Mouse (Mus musculus) CD4-positive, CD25-positive, alpha-beta regulatory T cell, adult 2 months (primary cell): Measurements from ENCODE around the gene Ptprm.
"Not testable (repeated sequence)": the region's sequence is repeated elsewhere in the genome, so short reads cannot be mapped to it uniquely, and the experiment has no call there.

Experiments
- DNase-seq: peaks from one replicate; pipeline ENCODE4 v3.0.0-alpha.2; 2012; ENCODE audit warnings: low read depth, low spot score

Ptprm gene

DNA sequence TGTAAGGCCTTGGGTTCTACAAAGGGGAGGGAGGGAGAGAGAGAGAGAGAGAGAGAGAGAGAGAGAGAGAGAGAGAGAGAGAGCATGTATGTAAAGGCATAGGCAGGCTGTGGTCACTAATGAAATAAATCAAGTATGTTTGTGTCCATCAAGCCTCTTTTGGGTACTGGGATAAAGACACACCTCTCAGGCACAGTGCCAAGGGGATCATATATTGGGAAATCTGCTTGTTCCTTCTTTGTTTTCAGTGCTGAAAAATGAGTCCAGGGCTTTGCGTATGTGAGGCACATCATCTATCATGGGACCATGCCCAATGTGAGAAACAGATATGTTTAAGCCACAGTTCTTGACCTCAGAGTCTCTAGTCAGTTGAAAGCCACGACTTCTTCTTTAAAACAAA lies 475.1 kb downstream of the Ptprm start:
- DNase-seq = no peak

DNA sequence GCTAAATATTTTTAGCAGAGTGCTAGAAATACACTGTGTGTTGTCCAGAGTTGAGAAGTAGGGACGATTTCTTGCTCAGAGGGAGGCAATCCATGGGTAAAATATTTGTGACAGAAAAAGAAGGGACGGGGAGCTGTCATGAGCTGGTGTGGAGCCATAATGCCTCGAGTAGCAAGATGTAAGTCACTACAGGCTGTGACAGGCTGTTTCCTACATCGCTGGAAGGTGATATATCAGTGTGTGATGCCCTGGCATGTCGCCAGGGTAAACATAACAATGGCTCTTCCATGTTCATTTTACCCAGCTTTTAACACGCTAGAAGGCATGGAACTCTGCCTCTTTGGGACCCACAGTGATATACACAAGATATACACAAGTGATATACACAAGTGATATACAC lies 476.7 kb downstream of the Ptprm start:
- DNase-seq = no peak

DNA sequence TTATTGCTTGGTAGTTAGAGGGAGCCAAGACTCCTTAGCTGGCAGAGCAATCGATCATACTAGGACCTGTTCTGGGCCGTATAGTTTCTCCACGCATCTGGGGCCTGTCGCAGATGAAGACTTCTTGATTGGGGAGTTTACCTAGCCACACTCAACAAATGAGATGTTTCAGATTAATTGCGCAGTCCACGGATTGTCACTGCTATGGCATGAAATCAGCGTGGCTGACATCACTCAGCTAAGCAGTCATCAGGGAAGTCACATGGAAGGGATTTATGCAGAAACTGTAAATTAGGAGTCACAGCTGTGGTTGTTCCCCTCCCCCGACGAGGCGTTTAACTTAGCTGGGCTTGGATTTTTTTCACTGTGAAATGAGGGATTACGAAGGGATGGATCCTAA lies 479.4 kb downstream of the Ptprm start:
- DNase-seq = no peak

DNA sequence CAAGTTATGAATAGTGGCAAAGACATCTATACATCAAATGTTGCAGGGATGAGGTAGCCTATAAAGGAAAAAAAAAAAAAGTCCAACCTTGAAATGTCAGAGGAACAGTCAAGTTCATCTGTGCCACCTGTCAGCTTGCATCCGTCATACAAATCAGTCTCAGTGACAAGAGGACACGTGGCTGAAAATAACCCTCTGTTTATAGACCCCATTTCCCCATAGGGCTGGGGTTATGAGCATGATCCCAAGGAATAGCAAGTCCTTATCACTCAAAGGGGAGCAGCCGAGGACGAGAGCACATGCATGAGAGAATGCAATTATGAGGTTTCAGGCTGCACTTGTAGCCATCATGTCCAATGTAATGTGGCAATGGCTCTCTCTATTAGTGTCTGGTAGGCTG lies 482.9 kb downstream of the Ptprm start:
- no peak for DNase-seq

DNA sequence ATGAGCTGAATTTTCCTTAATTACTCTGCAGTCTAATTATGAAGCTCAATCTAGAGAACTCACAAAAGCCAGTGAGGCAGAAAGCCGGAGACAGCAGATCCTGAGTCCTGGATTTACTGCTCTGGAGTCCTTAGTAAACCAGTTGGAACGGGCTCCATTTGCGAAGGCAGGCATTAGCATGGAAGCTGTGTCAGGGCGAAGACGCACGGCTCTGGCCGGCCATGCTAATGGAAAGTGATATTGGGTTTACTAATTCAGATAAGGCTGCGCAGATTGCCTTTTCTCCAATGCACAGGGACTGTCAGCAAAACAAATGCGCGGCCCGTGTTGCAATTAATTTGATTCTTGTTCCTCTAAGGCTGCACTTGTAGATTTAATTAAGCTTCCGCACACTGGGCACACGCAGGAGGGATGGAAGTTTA lies 484.7 kb downstream of the Ptprm start:
- no peak for DNase-seq

DNA sequence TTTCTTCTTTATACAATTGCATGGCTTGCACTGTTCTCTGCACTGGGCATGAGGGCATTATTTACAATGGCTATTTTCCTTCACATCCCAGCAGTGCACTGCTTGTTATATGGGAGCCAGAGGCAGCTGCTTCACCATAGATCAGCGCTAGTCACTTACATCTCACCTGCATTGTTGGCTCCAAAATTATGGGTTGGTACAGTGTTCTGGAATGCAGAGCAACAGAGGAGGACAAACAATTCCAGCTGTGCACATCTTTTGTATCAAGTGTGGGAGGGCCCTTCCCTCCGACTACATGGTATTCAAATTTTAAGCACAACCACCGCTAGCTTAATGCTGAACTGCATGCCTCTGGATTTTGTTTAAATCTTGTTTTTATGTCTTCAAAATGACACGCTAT lies 489.8 kb downstream of the Ptprm start:
- no peak for DNase-seq

DNA sequence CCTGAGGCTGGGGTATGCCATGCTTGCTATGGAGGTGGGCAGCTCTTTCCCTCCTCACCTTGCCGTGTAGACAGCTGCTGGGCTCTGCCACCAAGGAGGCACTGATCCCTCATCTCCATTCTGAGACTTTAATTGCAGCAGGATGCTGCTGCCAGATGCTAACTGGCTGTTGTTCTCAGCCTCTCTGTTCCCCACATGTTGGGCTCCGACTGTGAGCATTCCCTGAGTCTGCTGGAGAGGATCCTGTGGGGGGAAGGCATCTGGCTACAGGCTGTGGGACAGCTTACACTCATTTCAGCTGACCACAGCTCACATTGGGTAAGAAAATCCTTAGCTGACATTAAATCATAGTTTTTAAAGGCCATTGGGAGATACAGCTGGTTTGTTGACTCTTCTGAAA lies 492.7 kb downstream of the Ptprm start:
- DNase-seq = no peak

DNA sequence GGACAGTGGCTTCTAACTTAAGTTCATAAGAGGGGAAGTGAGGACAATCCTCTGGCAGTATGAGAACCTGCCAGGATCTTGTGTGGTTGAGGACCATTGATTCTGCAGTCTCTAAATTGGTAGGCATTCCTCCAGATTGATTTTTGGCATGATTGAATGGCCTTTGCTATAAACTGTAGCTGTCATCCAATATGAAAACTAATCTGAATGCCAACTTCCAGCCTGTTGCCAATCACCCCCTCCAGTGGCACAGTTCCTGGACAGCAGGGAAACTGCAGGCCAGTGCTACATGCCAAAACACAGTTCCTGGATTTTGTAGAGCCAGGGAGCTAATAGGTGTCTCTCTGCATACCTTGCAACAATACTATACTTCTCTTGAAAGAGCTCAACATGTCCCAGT lies 495.5 kb downstream of the Ptprm start:
- DNase-seq = no peak

DNA sequence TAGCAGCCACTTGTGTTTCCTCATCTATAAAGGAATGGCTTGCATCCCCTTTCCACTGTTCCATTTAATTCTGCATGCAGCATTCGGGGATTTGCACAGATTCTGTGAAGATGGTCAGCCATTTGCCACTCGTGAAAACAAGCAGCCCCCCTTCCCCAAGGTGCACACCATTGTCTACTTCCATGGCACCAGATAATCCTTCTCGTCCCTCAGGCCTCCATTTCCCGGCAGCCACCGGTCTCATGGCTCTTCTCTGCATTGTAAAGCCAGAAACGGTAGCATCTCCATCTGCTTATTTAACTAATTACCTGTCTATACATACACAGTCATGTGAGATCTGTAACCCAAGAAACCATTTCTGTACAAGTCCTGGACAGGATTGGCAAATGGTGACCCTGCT lies 501.8 kb downstream of the Ptprm start:
- DNase-seq = no peak

DNA sequence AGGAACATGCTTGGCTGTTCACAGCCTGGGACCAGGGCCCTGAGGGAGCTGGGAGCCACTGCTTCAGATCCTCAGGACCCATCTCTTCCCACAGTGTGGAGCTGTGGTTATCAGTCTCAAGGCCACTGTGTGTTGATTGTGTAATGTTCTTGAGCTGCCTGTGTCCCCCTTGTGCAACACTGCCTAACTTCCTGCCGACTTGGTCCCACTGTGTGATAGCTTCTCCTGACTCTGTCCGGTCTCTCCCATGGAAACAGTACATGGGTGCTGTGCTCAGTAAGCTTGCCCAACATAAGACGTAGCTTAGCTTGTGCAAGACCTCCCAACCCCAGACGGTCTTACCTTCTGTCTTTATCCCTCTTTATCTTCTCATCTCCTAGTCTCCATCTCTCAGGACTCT lies 507.2 kb downstream of the Ptprm start:
- not testable (repeated sequence) for DNase-seq

DNA sequence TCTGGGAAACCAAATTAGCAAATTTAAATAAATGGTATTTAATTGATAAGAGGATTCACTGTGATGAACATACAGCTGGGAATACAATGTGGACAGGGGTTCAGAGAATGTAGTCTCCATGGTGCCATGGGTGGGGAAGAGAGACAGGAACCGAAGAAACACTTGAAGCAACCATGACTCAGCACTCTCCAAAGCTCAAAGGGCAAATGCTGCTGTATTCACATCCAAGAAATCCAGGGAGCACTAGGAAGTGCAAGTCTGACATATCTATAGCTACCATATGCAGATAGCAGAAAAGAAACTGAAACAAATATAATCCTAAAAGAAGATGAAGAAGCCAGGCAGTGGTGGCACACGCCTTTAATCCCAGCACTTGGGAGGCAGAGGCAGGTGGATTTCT lies 531.9 kb downstream of the Ptprm start:
- DNase-seq = no peak

DNA sequence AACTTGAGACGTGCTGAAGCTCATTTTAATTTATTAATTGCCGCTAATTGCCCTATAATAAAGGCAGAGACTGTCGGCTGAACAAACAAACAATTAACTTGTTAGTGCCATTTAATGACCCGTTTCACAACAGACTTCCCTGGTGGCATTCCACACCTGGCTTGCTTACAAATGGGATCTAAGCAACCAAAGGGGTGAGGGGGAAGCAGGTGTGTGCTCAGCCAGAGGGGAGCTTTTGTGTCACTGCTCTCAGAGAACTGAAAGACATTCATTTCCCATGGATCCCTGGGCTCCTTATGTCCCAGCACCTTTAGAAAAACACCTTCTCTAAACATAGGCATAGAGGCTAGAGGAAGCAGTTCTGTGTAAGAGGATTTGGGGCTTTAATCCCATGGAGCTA lies 536.9 kb downstream of the Ptprm start:
- DNase-seq = no peak

DNA sequence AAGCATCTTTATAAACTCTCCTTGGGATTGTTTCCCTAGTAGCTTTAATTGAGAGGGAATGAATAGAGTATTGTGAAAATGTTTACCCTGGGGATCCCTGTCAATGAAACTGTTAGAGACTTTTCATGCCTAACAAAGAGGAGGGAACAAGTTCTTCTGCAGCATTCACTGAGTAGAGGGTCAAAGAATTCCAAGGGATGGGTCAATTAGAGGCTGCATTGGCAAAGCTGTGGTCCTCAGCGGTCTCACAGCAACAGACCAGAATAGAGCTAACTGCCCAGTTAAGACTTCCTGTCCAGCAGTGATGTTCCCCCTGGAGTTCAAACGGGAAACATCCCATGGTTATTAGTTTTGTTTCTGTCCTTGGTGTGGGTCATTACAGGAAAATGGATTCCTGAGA lies 538.3 kb downstream of the Ptprm start:
- DNase-seq = no peak

DNA sequence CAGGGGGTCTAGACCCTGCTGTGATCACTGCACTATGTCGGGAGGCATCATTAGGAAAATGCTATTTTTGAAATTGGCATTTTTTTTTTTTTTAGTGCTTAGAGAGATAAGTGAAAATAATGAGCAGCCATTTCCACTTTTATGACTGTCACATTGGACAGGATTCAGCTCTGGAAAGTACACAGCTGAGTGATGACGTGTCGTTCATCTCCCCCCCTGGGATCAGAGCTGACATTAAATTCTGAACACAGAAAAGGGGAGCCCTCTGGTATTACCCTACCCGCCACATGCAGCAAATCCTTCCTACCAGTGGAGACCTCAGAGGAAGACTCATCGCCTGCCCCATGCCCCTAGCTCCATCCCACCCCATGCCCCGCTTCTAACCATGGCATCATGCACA lies 540.5 kb downstream of the Ptprm start:
- DNase-seq = no peak

DNA sequence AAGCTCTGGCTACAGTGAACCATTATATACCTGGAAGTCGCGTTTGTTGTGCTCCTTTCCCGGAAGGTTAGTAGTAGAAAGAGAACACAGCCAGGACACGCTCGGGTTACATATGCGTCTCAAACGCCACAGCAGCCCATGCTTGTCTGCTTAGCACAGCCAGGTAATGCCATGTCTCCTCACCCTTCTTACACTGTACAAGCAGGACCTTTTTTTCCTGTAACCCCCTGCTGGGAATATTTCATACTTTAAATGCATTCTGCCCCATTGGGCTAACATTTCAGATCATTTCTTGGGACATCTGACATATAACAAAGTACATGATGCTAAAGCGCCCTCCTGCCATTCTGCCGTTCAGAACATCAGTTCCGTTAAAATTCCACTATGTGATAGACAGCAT lies 540.9 kb downstream of the Ptprm start:
- DNase-seq = no peak

DNA sequence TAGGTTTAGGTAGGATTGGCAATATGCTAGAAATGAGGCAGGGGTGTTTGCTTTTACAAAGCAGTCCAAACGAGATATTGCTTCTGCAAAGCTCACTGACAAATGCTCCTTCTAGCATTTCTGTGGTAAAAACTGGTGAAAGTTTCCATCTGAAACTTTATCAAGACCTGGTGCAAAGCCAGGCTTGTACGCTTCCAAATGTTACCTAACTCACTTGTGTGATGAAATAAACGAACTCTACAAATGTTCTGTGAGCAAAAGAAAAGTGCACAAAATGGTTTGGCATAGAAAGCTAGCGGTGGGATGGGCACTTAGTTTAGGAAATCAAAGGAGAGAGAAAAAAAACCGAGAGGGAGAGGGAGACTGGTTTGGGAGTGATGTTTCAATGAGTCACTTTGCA lies 544.5 kb downstream of the Ptprm start:
- no peak for DNase-seq

DNA sequence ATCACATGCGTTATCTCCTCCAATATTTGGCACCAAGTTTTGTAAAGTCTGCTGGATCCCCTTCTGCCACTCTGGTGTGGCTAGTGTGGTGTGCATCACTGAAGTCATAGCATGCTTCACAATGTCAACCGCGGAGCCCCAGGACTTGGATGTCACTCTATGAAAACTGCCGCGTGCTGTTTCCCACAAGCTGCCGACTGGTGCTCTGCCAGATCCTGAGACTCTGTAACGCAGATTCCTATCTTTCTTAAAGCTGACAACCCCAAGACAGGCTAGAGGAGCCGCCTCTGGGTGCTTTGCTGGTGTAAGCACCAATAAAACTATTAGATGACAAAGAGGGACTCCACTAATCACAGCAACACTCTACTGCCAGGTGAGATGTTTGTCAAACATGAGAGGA lies 546.1 kb downstream of the Ptprm start:
- DNase-seq = no peak

DNA sequence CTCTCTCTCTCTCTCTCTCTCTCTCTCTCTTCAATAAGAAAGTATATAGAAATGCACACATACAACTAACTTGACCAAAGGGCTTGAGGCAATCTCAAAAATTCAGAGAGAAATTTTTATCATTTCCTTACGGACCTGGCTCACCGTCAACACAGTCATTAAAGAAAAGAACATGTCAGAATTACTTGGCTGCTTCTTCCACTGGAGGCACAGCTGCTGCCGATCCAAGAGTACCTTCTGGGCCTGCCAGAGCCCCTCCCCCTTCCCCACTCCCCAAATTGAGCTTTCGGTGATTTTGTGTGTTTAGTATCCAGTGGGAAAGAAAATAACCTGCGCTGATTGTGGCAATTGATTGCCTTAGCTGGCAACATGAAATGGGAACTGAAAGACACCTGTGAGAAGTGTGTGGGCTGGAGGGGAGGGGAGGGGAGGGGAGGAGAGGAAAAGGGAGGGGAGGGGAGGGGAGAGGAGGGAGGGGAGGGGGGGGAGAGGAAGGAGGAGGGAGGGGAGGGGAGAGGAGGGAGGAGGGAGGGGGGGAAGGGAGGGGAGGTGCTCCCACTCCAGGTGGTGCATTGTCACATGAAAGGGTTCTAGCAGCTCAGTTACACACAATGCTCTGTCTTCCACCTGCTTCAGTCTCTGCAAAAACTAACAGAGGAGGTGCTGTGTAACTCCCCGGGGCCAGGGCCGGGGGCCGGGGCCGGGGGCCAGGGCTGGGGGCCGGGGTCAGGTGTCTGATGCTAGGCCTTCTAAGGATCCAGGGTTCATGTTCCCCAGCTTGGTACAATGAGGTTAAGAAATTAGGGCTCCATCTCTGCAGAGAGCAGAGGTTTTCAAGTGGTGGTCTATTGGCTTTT lies 552.2 kb downstream of the Ptprm start:
- DNase-seq = no peak

DNA sequence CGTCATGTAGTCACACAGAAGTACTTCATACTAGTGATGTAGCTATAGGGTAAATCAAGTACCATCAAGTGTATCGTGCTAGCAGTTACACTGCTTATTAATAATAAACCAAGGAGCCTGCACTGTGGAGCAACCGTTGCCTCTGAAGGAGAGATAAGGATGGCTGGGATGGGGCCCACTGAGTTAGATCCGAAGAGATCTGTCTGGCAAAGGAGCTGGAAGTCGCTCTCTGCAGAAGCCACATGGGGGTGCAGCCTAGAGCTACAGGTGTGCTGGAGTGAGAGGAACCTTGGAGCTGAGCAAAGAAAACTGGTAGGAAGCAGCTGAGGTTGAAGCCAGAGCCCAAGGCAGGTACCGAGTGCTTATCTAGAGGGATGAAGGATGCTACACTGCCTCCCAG lies 554.0 kb downstream of the Ptprm start:
- no peak for DNase-seq

DNA sequence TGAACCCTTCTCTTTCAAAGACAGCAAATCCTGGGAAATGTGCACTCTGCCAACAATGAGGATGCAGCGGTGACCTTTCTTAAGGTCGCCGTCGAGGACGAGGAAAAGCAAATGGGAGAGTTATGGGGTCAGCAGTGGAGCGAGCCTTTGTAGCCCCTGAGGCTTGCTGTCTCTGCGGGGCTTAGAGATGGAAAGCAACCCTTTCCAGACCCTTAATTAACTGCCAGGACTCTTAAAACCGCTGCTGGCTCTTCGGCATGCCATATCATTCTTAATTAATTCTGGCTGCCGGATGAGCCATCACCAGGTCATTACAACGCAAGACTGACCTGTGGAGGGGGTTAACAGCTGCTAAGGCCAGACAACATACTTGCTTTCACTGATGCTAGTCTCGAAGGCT lies 568.1 kb downstream of the Ptprm start:
- no peak for DNase-seq

DNA sequence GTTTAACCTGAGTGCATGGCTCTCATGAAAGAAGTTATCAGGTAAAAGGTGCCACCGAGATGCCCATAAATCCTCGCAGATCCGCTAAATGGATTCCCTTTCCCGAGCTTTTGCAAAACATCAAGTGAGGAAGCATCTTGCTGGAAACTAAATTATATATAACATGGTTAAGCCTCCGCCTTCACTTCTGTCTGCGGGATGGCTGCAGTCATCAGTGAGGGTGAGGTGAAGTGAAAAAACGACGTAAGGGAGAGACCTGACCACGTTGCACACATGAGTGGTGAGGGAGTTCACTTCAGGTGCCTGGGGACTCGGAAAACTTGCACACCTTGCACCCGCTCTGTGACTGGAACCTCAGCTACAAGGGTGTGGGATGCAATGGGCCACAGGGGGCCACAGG lies 568.7 kb downstream of the Ptprm start:
- no peak for DNase-seq

DNA sequence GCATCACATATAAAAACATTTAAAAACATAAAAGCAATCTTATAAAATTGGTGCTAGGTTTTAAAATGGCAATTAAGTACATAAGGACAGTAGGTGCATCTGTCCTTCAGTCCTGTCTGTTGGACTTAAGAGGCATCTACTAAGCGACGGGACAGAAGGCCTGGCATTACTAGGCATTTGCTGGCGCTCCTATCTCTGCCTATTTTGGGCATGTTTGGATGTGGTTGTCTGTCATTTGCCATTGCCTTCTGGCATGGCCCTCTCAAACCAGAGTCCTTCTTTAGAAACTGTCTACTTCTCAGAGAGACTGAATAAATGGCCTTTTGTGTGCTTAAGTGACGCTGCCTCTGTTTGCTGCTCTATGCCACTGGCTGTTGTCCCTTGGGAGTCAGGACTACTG lies 570.7 kb downstream of the Ptprm start:
- no peak for DNase-seq

DNA sequence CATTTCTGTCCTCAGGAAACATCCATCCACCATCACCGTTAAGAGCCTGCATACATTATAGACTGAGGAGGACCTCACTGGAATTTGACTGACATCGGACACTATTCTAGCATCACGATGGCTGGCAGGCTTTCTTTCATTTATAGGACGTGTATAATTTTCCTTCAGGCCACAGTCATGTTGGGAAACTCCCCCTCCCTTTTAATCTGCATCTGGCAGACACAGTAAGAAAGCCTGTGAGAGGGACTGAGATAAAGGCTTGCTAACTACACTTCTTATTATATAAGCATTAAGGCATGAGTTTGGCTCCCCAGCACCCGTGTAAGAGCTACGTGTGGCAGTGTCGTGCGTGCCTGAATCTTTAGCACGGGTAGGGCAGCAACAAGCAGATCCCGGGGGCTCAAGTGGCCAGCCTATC lies 571.2 kb downstream of the Ptprm start:
- DNase-seq = no peak

DNA sequence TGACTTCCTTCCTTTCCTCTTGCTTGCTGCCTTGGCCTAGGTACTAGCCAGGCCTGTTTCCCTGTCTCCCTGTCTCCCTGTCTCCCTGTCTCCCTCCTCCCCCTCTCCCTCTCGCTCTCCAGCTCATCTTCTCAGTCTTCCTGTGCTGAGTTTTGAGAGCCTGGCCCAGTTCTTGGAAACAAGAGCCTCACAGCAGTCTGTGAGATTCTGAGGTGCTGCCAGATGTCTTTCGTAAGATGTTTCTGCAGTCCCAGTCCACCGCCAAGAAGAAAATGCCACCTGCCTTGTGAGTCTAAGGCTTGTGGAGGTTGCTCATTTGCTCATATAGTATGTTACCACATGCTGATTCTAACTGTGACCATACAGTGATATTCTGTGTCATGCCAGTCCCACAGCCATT lies 572.3 kb downstream of the Ptprm start:
- no peak for DNase-seq
